ENCODE assay signal across 9 mouse cellular contexts in the genomic region with DNA sequence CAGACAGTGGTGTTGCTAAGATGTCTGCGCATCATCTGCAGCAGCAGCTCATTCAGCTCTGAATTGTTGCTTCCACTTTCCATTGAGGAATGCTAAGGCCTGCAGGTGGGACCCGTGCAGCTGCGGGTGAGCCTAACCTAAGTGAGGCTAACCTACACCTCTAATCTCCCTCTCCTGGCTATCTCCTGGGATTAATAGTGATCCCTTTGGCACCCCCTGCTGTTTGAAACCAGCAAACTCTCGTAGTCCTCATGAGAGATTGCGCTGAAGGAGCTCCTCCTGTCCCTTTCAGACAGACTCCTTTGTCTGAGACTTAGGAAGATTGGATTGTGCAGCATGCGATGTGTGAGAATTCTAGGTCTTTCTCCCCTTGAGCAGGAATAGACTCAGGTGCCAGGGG.
DNase-seq lines count a peak whose midpoint lies in the region; ATAC-seq and TF ChIP-seq lines count a peak whose summit lies in the region.
"Had no signal": no experiment of that assay in that cellular context is flagged by ENCODE, and none has a peak within 500 bp of the region (broad histone marks: within the 10 kb centered on the region; RNA-seq: fewer than 3 reads in every experiment).

No protein-coding gene starts in this region.

- no peaks in the 10 kb centered on the region for H3K4me1 ChIP-seq in heart, postnatal 0 days (ENCODE audit: control insufficient read depth, insufficient read depth)
- peaks cover 6% of the 10 kb centered on the region for H3K4me1 ChIP-seq in E14TG2a.4 (replicated peaks; ENCODE audit: low read depth, low read length)
- no peaks in the 10 kb centered on the region for H3K4me1 ChIP-seq in midbrain, embryonic 16.5 days (ENCODE audit: control insufficient read depth, insufficient read depth, low read length)
- H3K4me1 ChIP-seq: liver, embryonic 15.5 days had no signal

- WGBS in heart, postnatal 0 days, result 41% methylated on average over 6 of the region's 6 CpGs
- WGBS in midbrain, embryonic 16.5 days, result 36% methylated on average over 6 of the region's 6 CpGs

- no peaks in the 10 kb centered on the region for H3K27me3 ChIP-seq in heart, postnatal 0 days (ENCODE audit: control insufficient read depth, insufficient read depth, low read length)
- H3K27me3 ChIP-seq in E14TG2a.4 (ENCODE audit: insufficient read depth, low read length), result no peaks in the 10 kb centered on the region
- H3K27me3 ChIP-seq in midbrain, embryonic 16.5 days (ENCODE audit: control insufficient read depth, insufficient read depth, low read depth, low read length), result no peaks in the 10 kb centered on the region
- H3K27me3 ChIP-seq: liver, embryonic 15.5 days had no signal

- TF ChIP-seq CTCF in heart, postnatal 0 days (IDR thresholded peaks at IDR 0.05; ENCODE audit: low read depth), result peak; percentile 72
- peak; percentile 27; the same call in 1 of the 2 replicates for TF ChIP-seq CTCF in E14TG2a.4 (conservative IDR thresholded peaks at IDR 0.05; ENCODE audit: low read length)

- H3K4me2 ChIP-seq in heart, postnatal 0 days (ENCODE audit: low read depth, low read length), result no peak overlapping the region
- no peak overlapping the region for H3K4me2 ChIP-seq in midbrain, embryonic 16.5 days (ENCODE audit: low read length)
- H3K4me2 ChIP-seq: liver, embryonic 15.5 days had no signal

- no peak overlapping the region for H3K4me3 ChIP-seq in heart, postnatal 0 days (ENCODE audit: low read depth, low read length)
- no peak overlapping the region for H3K4me3 ChIP-seq in E14TG2a.4 (replicated peaks; ENCODE audit: low read length)
- no peak overlapping the region for H3K4me3 ChIP-seq in midbrain, embryonic 16.5 days (ENCODE audit: low read depth, low read length)
- H3K4me3 ChIP-seq: liver, embryonic 15.5 days had no signal

- H3K9ac ChIP-seq in heart, postnatal 0 days (replicated peaks; ENCODE audit: low read depth, low read length), result no peak overlapping the region
- H3K9ac ChIP-seq in midbrain, embryonic 16.5 days (ENCODE audit: low read depth, low read length), result no peak overlapping the region
- H3K9ac ChIP-seq: liver, embryonic 15.5 days had no signal

- TF ChIP-seq EP300 in heart, postnatal 0 days (IDR thresholded peaks at IDR 0.05; ENCODE audit: low read depth), result no peak

- DNase-seq in heart, postnatal 0 days (ENCODE audit: low spot score), result peak; percentile 41
- DNase-seq in heart, adult 9 months (ENCODE audit: low spot score in 2 of 2), result no peak
- peak; percentile 76 for DNase-seq in adrenal gland, postnatal 10 days
- peak; percentile 38 to 43 for DNase-seq in frontal cortex, postnatal 25 days (ENCODE audit: low spot score in 2 of 2)
- peak; percentile 26 to 35 for DNase-seq in left cerebral cortex, adult 8-10 months (ENCODE audit: low spot score in 2 of 2)

- no peak for ATAC-seq in heart, postnatal 0 days (ENCODE audit: insufficient read depth, low read depth)
- ATAC-seq in midbrain, embryonic 16.5 days, result 0 out of 2 replicates have a peak, but pooled peaks have one; percentile 36
- no peak for ATAC-seq in megakaryocyte, adult 5-6 weeks (ENCODE audit: poor library complexity, severe bottlenecking)

- H3K9me3 ChIP-seq in heart, postnatal 0 days (replicated peaks; ENCODE audit: control insufficient read depth, low read length), result no peaks in the 10 kb centered on the region
- H3K9me3 ChIP-seq in E14TG2a.4 (ENCODE audit: low read length), result no peaks in the 10 kb centered on the region
- no peaks in the 10 kb centered on the region for H3K9me3 ChIP-seq in midbrain, embryonic 16.5 days (replicated peaks; ENCODE audit: control insufficient read depth, low read length, poor library complexity, severe bottlenecking)
- H3K9me3 ChIP-seq: liver, embryonic 15.5 days had no signal

- no peak overlapping the region for H3K27ac ChIP-seq in heart, postnatal 0 days (ENCODE audit: low read depth)
- no peak overlapping the region for H3K27ac ChIP-seq in midbrain, embryonic 16.5 days (ENCODE audit: low read length)
- H3K27ac ChIP-seq: liver, embryonic 15.5 days had no signal

- H3K36me3 ChIP-seq in heart, postnatal 0 days (replicated peaks; ENCODE audit: control insufficient read depth, insufficient read depth, low read length), result peaks cover 14% of the 10 kb centered on the region; the same call in 1 of the 2 replicates
- H3K36me3 ChIP-seq in E14TG2a.4 (ENCODE audit: insufficient read depth, low read length), result peaks cover 15% of the 10 kb centered on the region
- H3K36me3 ChIP-seq in midbrain, embryonic 16.5 days (ENCODE audit: control insufficient read depth, insufficient read depth, low read length), result no peaks in the 10 kb centered on the region
- H3K36me3 ChIP-seq: liver, embryonic 15.5 days had no signal

Comparison
In these comparisons a context has a peak if more than half of its experiments do, and no peak if none do; other contexts are left out.
1. DNase-seq: peak in heart, postnatal 0 days (single experiment), adrenal gland, postnatal 10 days (single experiment), frontal cortex, postnatal 25 days (2 of 2) and left cerebral cortex, adult 8-10 months (2 of 2); none in heart, adult 9 months (0 of 2).